Mouse (Mus musculus) olfactory bulb, adult 2 months (tissue): ENCODE measurements around the gene Plcb4.

Experiments
- CTCF ChIP-seq: fragments of 200-500 bp; IDR thresholded peaks from 2 replicates; pipeline ENCODE4 v1.5.1; 2012; ENCODE audit warnings: low read depth, mild to moderate bottlenecking, low read length, moderate library complexity; ENCODE audit not compliant: insufficient read depth
- POLR2A ChIP-seq: fragments of 200-500 bp; IDR thresholded peaks from 2 replicates; pipeline ENCODE4 v1.6.1; 2012; ENCODE audit warnings: mild to moderate bottlenecking, low read depth, low read length, moderate library complexity; ENCODE audit not compliant: insufficient read depth

- no peak for TF ChIP-seq CTCF
- no peak for TF ChIP-seq POLR2A
Observed at GRCm38 (mm10) chr2:135904791-135905190, 246.0 kb downstream of the Plcb4 start.
